Mouse (Mus musculus): ENCODE results near the gene Ppil4. TPM values are rescaled to one million over a fixed set of nuclear protein-coding genes. Genes with fewer than 3 reads are reported as not detected.
A peak's percentile ranks its signal among the peaks of the same experiment; 100 is the strongest.

The Ppil4 gene
- total RNA-seq, 2 experiments from 2014 or later = 14.9 to 15.7 TPM

- intact Hi-C loops (cut with DNase I) = no loop called here
- DNase-seq = no peak
These were observed 27.5 kb downstream of the Ppil4 start for GRCm38 (mm10) chr10:7820171-7820570.

GRCm38 (mm10) chr10:7821981-7822380 is 29.3 kb downstream of the Ppil4 start:
- intact Hi-C loops (cut with DNase I) = no loop called here
- no peak for DNase-seq

GRCm38 (mm10) chr10:7824663-7825280 is 32.1 kb downstream of the Ppil4 start:
- intact Hi-C loops (cut with DNase I) = no loop called here
- DNase-seq = no peak

GRCm38 (mm10) chr10:7825281-7825665 is 32.6 kb downstream of the Ppil4 start:
- intact Hi-C loops (cut with DNase I) = no loop called here
- DNase-seq = no peak

GRCm38 (mm10) chr10:7826106-7826505 is 33.4 kb downstream of the Ppil4 start:
- intact Hi-C loops (cut with DNase I) = no loop called here
- no peak for DNase-seq

- intact Hi-C loops (cut with DNase I) = no loop called here
- DNase-seq = peak; percentile 30 to 44
These were observed 39.5 kb downstream of the Ppil4 start, which contains the start of gene Zc3h12d for GRCm38 (mm10) chr10:7832171-7832676. Gene Zc3h12d, plus strand, starts transcription at chr10:7832470.

- intact Hi-C loops (cut with DNase I) = no loop called here
- no peak for DNase-seq
These were observed 40.9 kb downstream of the Ppil4 start for GRCm38 (mm10) chr10:7833377-7834165.

GRCm38 (mm10) chr10:7834671-7835225 is 42.1 kb downstream of the Ppil4 start:
- no peak for DNase-seq
- intact Hi-C loops (cut with DNase I) = no loop called here

GRCm38 (mm10) chr10:7836902-7837301 is 44.2 kb downstream of the Ppil4 start:
- intact Hi-C loops (cut with DNase I) = no loop called here
- DNase-seq = no peak

- DNase-seq = no peak
- intact Hi-C loops (cut with DNase I) = no loop called here
These were observed 44.8 kb downstream of the Ppil4 start for GRCm38 (mm10) chr10:7837446-7837845.

GRCm38 (mm10) chr10:7838036-7838435 is 45.3 kb downstream of the Ppil4 start:
- intact Hi-C loops (cut with DNase I) = no loop called here
- DNase-seq = no peak

GRCm38 (mm10) chr10:7838874-7839421 is 46.3 kb downstream of the Ppil4 start:
- intact Hi-C loops (cut with DNase I) = no loop called here
- DNase-seq = no peak

GRCm38 (mm10) chr10:7839551-7840352 is 47.1 kb downstream of the Ppil4 start:
- intact Hi-C loops (cut with DNase I) = no loop called here
- peak in 1 of 2 experiments; percentile 33 for DNase-seq

GRCm38 (mm10) chr10:7840353-7840733 is 47.7 kb downstream of the Ppil4 start:
- no peak for DNase-seq
- intact Hi-C loops (cut with DNase I) = no loop called here

- no peak for DNase-seq
- intact Hi-C loops (cut with DNase I) = no loop called here
These were observed 48.1 kb downstream of the Ppil4 start for GRCm38 (mm10) chr10:7840785-7841184.

GRCm38 (mm10) chr10:7841571-7842080 is 48.9 kb downstream of the Ppil4 start:
- intact Hi-C loops (cut with DNase I) = no loop called here
- DNase-seq = peak; percentile 76 to 78

GRCm38 (mm10) chr10:7843181-7843580 is 50.5 kb downstream of the Ppil4 start:
- no peak for DNase-seq
- intact Hi-C loops (cut with DNase I) = no loop called here

GRCm38 (mm10) chr10:7844161-7844560 is 51.5 kb downstream of the Ppil4 start:
- intact Hi-C loops (cut with DNase I) = no loop called here
- DNase-seq = no peak

- DNase-seq = no peak
- intact Hi-C loops (cut with DNase I) = no loop called here
These were observed 52.4 kb downstream of the Ppil4 start for GRCm38 (mm10) chr10:7845136-7845535.

- intact Hi-C loops (cut with DNase I) = no loop called here
- DNase-seq = no peak
These were observed 53.3 kb downstream of the Ppil4 start for GRCm38 (mm10) chr10:7845991-7846390.
